Mouse (Mus musculus) left cerebral cortex, adult 9 months (tissue): ENCODE measurements around the gene Dis3l2.

ENCODE experiments used
- DNase-seq, 2 experiments: peaks; one replicate each; pipeline ENCODE4 v3.0.0; 2022; ENCODE audit warnings: low spot score in 2 of 2

Dis3l2 gene

GRCm38 (mm10) chr1:86703300-86703964, at the start of gene Dis3l2:
Gene Dis3l2 (plus strand): TSS chr1:86703808.
- peak; percentile 59 to 88 for DNase-seq

- no peak for DNase-seq
These were observed 46.5 kb upstream of the Dis3l2 start for GRCm38 (mm10) chr1:86657071-86657470.

GRCm38 (mm10) chr1:86665091-86665490, 38.5 kb upstream of the Dis3l2 start:
- DNase-seq, result no peak

- peak in 1 of 2 experiments; percentile 69 for DNase-seq
These were observed 33.9 kb upstream of the Dis3l2 start for GRCm38 (mm10) chr1:86669552-86670273.

GRCm38 (mm10) chr1:86670279-86671038, 33.1 kb upstream of the Dis3l2 start, which contains the start of gene Nppc:
Gene Nppc (minus strand): TSS chr1:86670571.
- DNase-seq, result peak; percentile 55 to 85

GRCm38 (mm10) chr1:86674385-86674784, 29.2 kb upstream of the Dis3l2 start:
- no peak for DNase-seq

- no peak for DNase-seq
These were observed 28.5 kb upstream of the Dis3l2 start for GRCm38 (mm10) chr1:86675126-86675525.

GRCm38 (mm10) chr1:86677624-86678023, 26.0 kb upstream of the Dis3l2 start:
- no peak for DNase-seq

GRCm38 (mm10) chr1:86678667-86679066, 24.9 kb upstream of the Dis3l2 start:
- DNase-seq, result no peak

GRCm38 (mm10) chr1:86687236-86687635, 16.4 kb upstream of the Dis3l2 start:
- DNase-seq, result no peak

GRCm38 (mm10) chr1:86691027-86691426, 12.6 kb upstream of the Dis3l2 start:
- DNase-seq, result no peak

- DNase-seq, result no peak
These were observed 6.7 kb upstream of the Dis3l2 start for GRCm38 (mm10) chr1:86696948-86697347.

GRCm38 (mm10) chr1:86698721-86699120, 4.9 kb upstream of the Dis3l2 start:
- no peak for DNase-seq

GRCm38 (mm10) chr1:86699346-86700136, 4.1 kb upstream of the Dis3l2 start:
- no peak for DNase-seq

- DNase-seq, result no peak
These were observed 3.2 kb upstream of the Dis3l2 start for GRCm38 (mm10) chr1:86700367-86700766.

- no peak for DNase-seq
These were observed 338 bp downstream of the Dis3l2 start for GRCm38 (mm10) chr1:86703965-86704326.

- DNase-seq, result no peak
These were observed 1.9 kb downstream of the Dis3l2 start for GRCm38 (mm10) chr1:86705461-86705860.

GRCm38 (mm10) chr1:86709546-86709945, 5.9 kb downstream of the Dis3l2 start:
- no peak for DNase-seq

GRCm38 (mm10) chr1:86712045-86712444, 8.4 kb downstream of the Dis3l2 start:
- no peak for DNase-seq

GRCm38 (mm10) chr1:86713054-86713453, 9.4 kb downstream of the Dis3l2 start:
- DNase-seq, result no peak

- no peak for DNase-seq
These were observed 14.6 kb downstream of the Dis3l2 start for GRCm38 (mm10) chr1:86718190-86718589.

GRCm38 (mm10) chr1:86719391-86719790, 15.8 kb downstream of the Dis3l2 start:
- DNase-seq, result no peak
